Mouse (Mus musculus): ENCODE measurements at regions not wholly inside any gene's neighbourhood (a gene's known extent, or its start where the extent isn't known, plus 50 kb on each side); places are given as distances from the start of the nearest gene placed in this dataset.

GRCm38 (mm10) chr13:47818924-47819564, 442.0 kb upstream of the Id4 start:
- Histone ChIP-seq H3K27ac (ENCODE audit: insufficient read depth, low read length) (no peak overlapping the region), H3K4me1 (ENCODE audit: control insufficient read depth, insufficient read depth, low read length) (no peaks in the 10 kb centered on the region), H3K9ac (ENCODE audit: low read depth, poor library complexity, severe bottlenecking) (no peak overlapping the region), H3K9me3 (replicated peaks; ENCODE audit: control insufficient read depth, insufficient read depth, low read length, poor library complexity, severe bottlenecking) (no peaks in the 10 kb centered on the region), H3K36me3 (ENCODE audit: control insufficient read depth, insufficient read depth, low read length, poor library complexity, severe bottlenecking) (no peaks in the 10 kb centered on the region), H3K27me3 (ENCODE audit: control insufficient read depth, insufficient read depth, low read length, poor library complexity, severe bottlenecking) (no peaks in the 10 kb centered on the region), H3K4me3 (ENCODE audit: low read depth, low read length) (no peak overlapping the region)
- no peak for TF ChIP-seq CTCF (IDR thresholded peaks at IDR 0.05; ENCODE audit: low read depth, low read length)
- no peak for TF ChIP-seq POLR2A (IDR thresholded peaks at IDR 0.05; ENCODE audit: insufficient read depth, low read length)
- no peak for TF ChIP-seq EP300 (IDR thresholded peaks at IDR 0.05; ENCODE audit: insufficient read depth, low read depth, low read length)

GRCm38 (mm10) chr13:47836491-47836890, 424.5 kb upstream of the Id4 start:
- H3K4me1 ChIP-seq (ENCODE audit: control insufficient read depth, insufficient read depth, low read length), result no peaks in the 10 kb centered on the region
- H3K27ac ChIP-seq (ENCODE audit: insufficient read depth, low read length), result no peak overlapping the region
- TF ChIP-seq EP300 (IDR thresholded peaks at IDR 0.05; ENCODE audit: insufficient read depth, low read depth, low read length), result no peak
- TF ChIP-seq CTCF (IDR thresholded peaks at IDR 0.05; ENCODE audit: low read depth, low read length), result peak; percentile 25
- H3K9ac ChIP-seq (ENCODE audit: low read depth, poor library complexity, severe bottlenecking), result no peak overlapping the region
- H3K27me3 ChIP-seq (ENCODE audit: control insufficient read depth, insufficient read depth, low read length, poor library complexity, severe bottlenecking), result no peaks in the 10 kb centered on the region
- no peaks in the 10 kb centered on the region for H3K9me3 ChIP-seq (replicated peaks; ENCODE audit: control insufficient read depth, insufficient read depth, low read length, poor library complexity, severe bottlenecking)
- H3K4me3 ChIP-seq (ENCODE audit: low read depth, low read length), result no peak overlapping the region
- H3K36me3 ChIP-seq (ENCODE audit: control insufficient read depth, insufficient read depth, low read length, poor library complexity, severe bottlenecking), result no peaks in the 10 kb centered on the region

- TF ChIP-seq POLR2A (IDR thresholded peaks at IDR 0.05; ENCODE audit: insufficient read depth, low read length) (no peak), CTCF (IDR thresholded peaks at IDR 0.05; ENCODE audit: low read depth, low read length) (no peak), EP300 (IDR thresholded peaks at IDR 0.05; ENCODE audit: insufficient read depth, low read depth, low read length) (no peak)
- Histone ChIP-seq H3K27ac (ENCODE audit: insufficient read depth, low read length) (no peak overlapping the region), H3K9ac (ENCODE audit: low read depth, poor library complexity, severe bottlenecking) (no peak overlapping the region), H3K27me3 (ENCODE audit: control insufficient read depth, insufficient read depth, low read length, poor library complexity, severe bottlenecking) (no peaks in the 10 kb centered on the region; the same call in 1 of the 2 replicates), H3K4me3 (ENCODE audit: low read depth, low read length) (no peak overlapping the region), H3K4me1 (ENCODE audit: control insufficient read depth, insufficient read depth, low read length) (peaks cover 5% of the 10 kb centered on the region), H3K9me3 (replicated peaks; ENCODE audit: control insufficient read depth, insufficient read depth, low read length, poor library complexity, severe bottlenecking) (no peaks in the 10 kb centered on the region), H3K36me3 (ENCODE audit: control insufficient read depth, insufficient read depth, low read length, poor library complexity, severe bottlenecking) (no peaks in the 10 kb centered on the region)
These were observed 418.6 kb upstream of the Id4 start for GRCm38 (mm10) chr13:47842418-47842817.

- Histone ChIP-seq H3K9ac (ENCODE audit: low read depth, poor library complexity, severe bottlenecking) (no peak overlapping the region), H3K27me3 (ENCODE audit: control insufficient read depth, insufficient read depth, low read length, poor library complexity, severe bottlenecking) (no peaks in the 10 kb centered on the region; the same call in 1 of the 2 replicates), H3K4me1 (ENCODE audit: control insufficient read depth, insufficient read depth, low read length) (peaks cover 5% of the 10 kb centered on the region), H3K27ac (ENCODE audit: insufficient read depth, low read length) (no peak overlapping the region), H3K36me3 (ENCODE audit: control insufficient read depth, insufficient read depth, low read length, poor library complexity, severe bottlenecking) (no peaks in the 10 kb centered on the region), H3K4me3 (ENCODE audit: low read depth, low read length) (no peak overlapping the region), H3K9me3 (replicated peaks; ENCODE audit: control insufficient read depth, insufficient read depth, low read length, poor library complexity, severe bottlenecking) (no peaks in the 10 kb centered on the region)
- TF ChIP-seq POLR2A (IDR thresholded peaks at IDR 0.05; ENCODE audit: insufficient read depth, low read length) (no peak), CTCF (IDR thresholded peaks at IDR 0.05; ENCODE audit: low read depth, low read length) (no peak), EP300 (IDR thresholded peaks at IDR 0.05; ENCODE audit: insufficient read depth, low read depth, low read length) (no peak)
These were observed 418.0 kb upstream of the Id4 start for GRCm38 (mm10) chr13:47843011-47843410.

DNA sequence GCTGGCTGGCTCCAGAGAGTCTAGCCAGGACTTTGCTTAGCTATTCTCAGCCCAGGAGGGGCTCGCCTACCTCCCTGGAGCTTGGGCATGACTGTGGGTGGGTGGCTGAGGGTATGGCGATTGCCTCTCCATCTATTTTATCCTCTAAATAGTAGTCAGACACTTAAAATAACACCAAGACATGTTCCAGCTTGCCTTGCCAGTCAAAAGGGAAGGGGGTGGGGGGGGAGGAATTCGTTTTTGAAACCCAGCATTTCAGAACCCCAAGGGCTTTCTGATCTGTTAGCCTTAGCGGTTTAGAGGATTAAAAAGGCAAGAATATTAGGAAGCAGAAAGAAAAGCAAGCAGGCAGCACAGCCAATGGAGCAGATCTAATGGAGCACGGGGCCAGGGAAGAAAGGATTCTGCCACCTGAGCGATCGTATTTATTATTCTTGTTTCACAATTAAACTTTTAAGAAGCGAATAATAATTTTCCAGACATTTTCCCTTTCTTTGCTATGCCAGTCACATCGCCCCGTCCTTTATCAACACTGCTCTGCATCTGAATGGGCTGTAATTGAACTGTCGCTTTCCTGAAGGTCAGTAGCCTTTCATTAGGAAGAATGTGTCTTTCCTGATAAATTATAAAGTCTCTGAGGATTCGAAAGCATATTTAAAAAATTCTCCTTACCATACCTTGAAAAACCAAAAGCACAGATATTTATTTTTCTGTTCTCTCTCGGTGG, 417.3 kb upstream of the Id4 start:
- TF ChIP-seq POLR2A (IDR thresholded peaks at IDR 0.05; ENCODE audit: insufficient read depth, low read length), result no peak
- TF ChIP-seq CTCF (IDR thresholded peaks at IDR 0.05; ENCODE audit: low read depth, low read length), result no peak
- no peak for TF ChIP-seq EP300 (IDR thresholded peaks at IDR 0.05; ENCODE audit: insufficient read depth, low read depth, low read length)
- H3K9ac ChIP-seq (ENCODE audit: low read depth, poor library complexity, severe bottlenecking), result no peak overlapping the region
- H3K27ac ChIP-seq (ENCODE audit: insufficient read depth, low read length), result no peak overlapping the region
- H3K9me3 ChIP-seq (replicated peaks; ENCODE audit: control insufficient read depth, insufficient read depth, low read length, poor library complexity, severe bottlenecking), result no peaks in the 10 kb centered on the region
- H3K36me3 ChIP-seq (ENCODE audit: control insufficient read depth, insufficient read depth, low read length, poor library complexity, severe bottlenecking), result no peaks in the 10 kb centered on the region
- no peak overlapping the region for H3K4me3 ChIP-seq (ENCODE audit: low read depth, low read length)
- no peaks in the 10 kb centered on the region; the same call in 1 of the 2 replicates for H3K27me3 ChIP-seq (ENCODE audit: control insufficient read depth, insufficient read depth, low read length, poor library complexity, severe bottlenecking)
- H3K4me1 ChIP-seq (ENCODE audit: control insufficient read depth, insufficient read depth, low read length), result peaks cover 5% of the 10 kb centered on the region

DNA sequence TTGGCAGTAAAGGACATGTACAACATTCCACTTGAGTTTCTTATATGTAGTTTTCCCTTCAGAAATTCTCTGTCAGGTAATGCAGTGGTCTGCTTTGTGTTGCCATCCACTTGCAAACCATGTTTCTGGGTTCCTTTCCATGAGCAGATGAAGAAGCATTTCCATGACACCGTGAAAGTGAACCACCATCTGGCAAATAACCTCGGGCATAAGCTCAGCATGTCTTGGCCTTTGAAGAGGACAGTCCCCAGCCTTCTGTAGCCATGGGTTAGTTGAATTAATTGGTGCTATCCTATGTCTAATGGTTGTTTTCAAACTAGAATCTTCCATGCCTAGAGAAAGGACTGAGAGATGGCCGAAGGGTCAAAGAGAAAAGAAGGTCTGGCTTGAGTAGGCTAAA, 414.3 kb upstream of the Id4 start:
- no peak overlapping the region for H3K27ac ChIP-seq (ENCODE audit: insufficient read depth, low read length)
- no peak overlapping the region for H3K9ac ChIP-seq (ENCODE audit: low read depth, poor library complexity, severe bottlenecking)
- no peaks in the 10 kb centered on the region; the same call in 1 of the 2 replicates for H3K27me3 ChIP-seq (ENCODE audit: control insufficient read depth, insufficient read depth, low read length, poor library complexity, severe bottlenecking)
- no peaks in the 10 kb centered on the region for H3K9me3 ChIP-seq (replicated peaks; ENCODE audit: control insufficient read depth, insufficient read depth, low read length, poor library complexity, severe bottlenecking)
- H3K36me3 ChIP-seq (ENCODE audit: control insufficient read depth, insufficient read depth, low read length, poor library complexity, severe bottlenecking), result no peaks in the 10 kb centered on the region
- no peak for TF ChIP-seq POLR2A (IDR thresholded peaks at IDR 0.05; ENCODE audit: insufficient read depth, low read length)
- no peak for TF ChIP-seq EP300 (IDR thresholded peaks at IDR 0.05; ENCODE audit: insufficient read depth, low read depth, low read length)
- TF ChIP-seq CTCF (IDR thresholded peaks at IDR 0.05; ENCODE audit: low read depth, low read length), result no peak
- H3K4me1 ChIP-seq (ENCODE audit: control insufficient read depth, insufficient read depth, low read length), result peaks cover 5% of the 10 kb centered on the region
- no peak overlapping the region for H3K4me3 ChIP-seq (ENCODE audit: low read depth, low read length)
